Mouse (Mus musculus): ENCODE measurements around the gene Rnf227. TPM values are rescaled to one million over a fixed set of nuclear protein-coding genes. Genes with fewer than 3 reads are reported as not detected.

Gene Rnf227
- polyA plus RNA-seq, 1 experiment: 0.25 TPM

DNA sequence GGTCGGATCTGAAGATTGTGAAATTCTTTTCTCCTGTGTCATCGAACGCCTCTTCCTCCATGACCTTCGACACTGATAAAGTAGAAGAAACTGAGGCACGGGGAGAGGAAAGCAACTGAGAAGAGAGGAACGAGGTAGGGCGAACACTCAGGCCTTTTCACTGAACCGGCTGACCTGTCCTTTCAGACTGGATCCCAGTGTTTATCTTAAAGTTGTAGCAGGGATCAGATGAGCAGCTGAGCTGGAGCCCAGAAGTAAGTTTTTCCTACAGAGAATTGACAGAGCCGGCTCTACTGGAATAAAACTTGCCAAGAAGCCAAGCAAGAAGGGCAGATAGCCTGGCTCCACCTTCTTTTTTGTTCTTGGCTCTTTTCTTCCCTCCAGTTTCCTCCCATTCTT is 30.6 kb downstream of the Rnf227 start:
- Histone ChIP-seq H3K4me1 (ENCODE audit: control insufficient read depth, insufficient read depth, insufficient read length, low read length) (peaks cover 21% of the 10 kb centered on the region), H3K27ac (ENCODE audit: insufficient read depth, low read depth, low read length) (peak overlapping the region; percentile 17; the same call in 1 of the 2 replicates), H3K36me3 (ENCODE audit: control insufficient read depth, insufficient read depth, low read length) (0 out of 2 replicates have a peak, but pooled peaks cover 5% of the 10 kb centered on the region), H3K4me3 (ENCODE audit: low read depth, low read length) (no peak overlapping the region), H3K27me3 (ENCODE audit: control insufficient read depth, insufficient read depth, low read length) (no peaks in the 10 kb centered on the region)
- TF ChIP-seq POLR2A (IDR thresholded peaks at IDR 0.05; ENCODE audit: low read depth, low read length): no peak
- no peak for TF ChIP-seq CTCF (IDR thresholded peaks at IDR 0.05; ENCODE audit: extremely low read depth, insufficient read length, insufficient replicate concordance, low read depth, low read length)
- 34% methylated on average over 9 of the region's 9 CpGs for WGBS

DNA sequence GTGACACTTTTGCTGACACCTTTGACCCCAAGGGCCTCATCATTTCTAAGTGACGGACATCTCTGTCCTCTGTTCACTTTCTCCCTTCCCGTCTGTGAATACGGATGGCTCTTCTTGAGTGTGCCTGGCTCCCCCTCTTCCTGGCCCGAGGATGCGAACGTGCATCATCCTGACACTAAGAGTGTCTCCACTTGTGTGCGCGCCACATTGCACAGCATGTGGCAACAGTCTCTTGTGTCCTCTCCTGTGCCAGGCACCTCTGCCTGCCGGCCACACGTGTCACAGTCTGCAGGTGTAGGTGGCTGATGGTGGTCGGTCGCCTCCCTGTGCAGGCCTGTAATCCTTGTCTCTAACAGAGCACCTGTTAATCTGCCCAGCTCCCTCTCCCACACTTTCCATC is 31.3 kb downstream of the Rnf227 start:
- no peak overlapping the region for H3K27ac ChIP-seq (ENCODE audit: insufficient read depth, low read depth, low read length)
- H3K27me3 ChIP-seq (ENCODE audit: control insufficient read depth, insufficient read depth, low read length): no peaks in the 10 kb centered on the region
- peaks cover 16% of the 10 kb centered on the region for H3K4me1 ChIP-seq (ENCODE audit: control insufficient read depth, insufficient read depth, insufficient read length, low read length)
- 0 out of 2 replicates have a peak, but pooled peaks cover 5% of the 10 kb centered on the region for H3K36me3 ChIP-seq (ENCODE audit: control insufficient read depth, insufficient read depth, low read length)
- 86% methylated on average over 12 of the region's 12 CpGs for WGBS
- no peak overlapping the region for H3K4me3 ChIP-seq (ENCODE audit: low read depth, low read length)
- TF ChIP-seq CTCF (IDR thresholded peaks at IDR 0.05; ENCODE audit: extremely low read depth, insufficient read length, insufficient replicate concordance, low read depth, low read length): no peak
- TF ChIP-seq POLR2A (IDR thresholded peaks at IDR 0.05; ENCODE audit: low read depth, low read length): no peak

DNA sequence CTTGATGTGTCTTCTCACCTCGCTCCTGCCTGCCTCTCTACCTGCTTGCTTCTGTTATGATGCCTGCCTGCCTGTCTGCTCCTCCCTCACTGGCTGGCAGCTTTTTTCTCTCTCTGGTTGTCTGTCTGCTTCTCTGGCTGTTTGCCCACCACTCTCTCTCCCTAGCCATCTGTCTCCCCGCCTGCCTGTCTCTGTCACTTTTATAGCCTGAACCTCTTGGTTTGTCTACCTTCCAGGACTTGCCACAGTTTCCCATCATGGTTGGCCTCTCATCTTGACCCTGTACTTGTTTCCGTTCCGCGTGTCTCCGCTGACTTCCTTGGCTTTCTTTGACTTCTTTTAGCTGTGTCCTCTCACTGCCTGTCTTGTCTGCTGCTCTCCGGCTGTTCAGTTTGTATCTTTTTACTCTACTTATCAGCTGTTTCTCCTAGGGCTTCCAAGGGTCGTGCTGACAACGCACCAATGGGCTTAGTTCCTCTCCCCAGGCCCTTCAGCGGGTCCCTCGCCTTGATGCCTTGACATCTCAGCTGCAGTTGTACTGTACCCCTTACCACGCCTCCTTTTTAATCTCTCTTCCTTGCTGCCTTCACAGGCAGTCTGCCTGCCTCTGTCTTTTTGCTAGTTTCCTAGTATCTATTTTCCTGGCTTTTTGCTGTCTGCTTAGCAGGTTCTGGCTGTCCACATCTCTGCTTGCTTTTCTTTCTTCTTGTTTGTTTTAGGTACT is 32.0 kb downstream of the Rnf227 start:
- Histone ChIP-seq H3K27ac (ENCODE audit: insufficient read depth, low read depth, low read length) (no peak overlapping the region; the same call in 1 of the 2 replicates), H3K4me3 (ENCODE audit: low read depth, low read length) (no peak overlapping the region), H3K27me3 (ENCODE audit: control insufficient read depth, insufficient read depth, low read length) (no peaks in the 10 kb centered on the region), H3K4me1 (ENCODE audit: control insufficient read depth, insufficient read depth, insufficient read length, low read length) (peaks cover 16% of the 10 kb centered on the region), H3K36me3 (ENCODE audit: control insufficient read depth, insufficient read depth, low read length) (0 out of 2 replicates have a peak, but pooled peaks cover 5% of the 10 kb centered on the region)
- 55% methylated on average over 12 of the region's 12 CpGs for WGBS
- TF ChIP-seq POLR2A (IDR thresholded peaks at IDR 0.05; ENCODE audit: low read depth, low read length) (no peak), CTCF (IDR thresholded peaks at IDR 0.05; ENCODE audit: extremely low read depth, insufficient read length, insufficient replicate concordance, low read depth, low read length) (no peak)

DNA sequence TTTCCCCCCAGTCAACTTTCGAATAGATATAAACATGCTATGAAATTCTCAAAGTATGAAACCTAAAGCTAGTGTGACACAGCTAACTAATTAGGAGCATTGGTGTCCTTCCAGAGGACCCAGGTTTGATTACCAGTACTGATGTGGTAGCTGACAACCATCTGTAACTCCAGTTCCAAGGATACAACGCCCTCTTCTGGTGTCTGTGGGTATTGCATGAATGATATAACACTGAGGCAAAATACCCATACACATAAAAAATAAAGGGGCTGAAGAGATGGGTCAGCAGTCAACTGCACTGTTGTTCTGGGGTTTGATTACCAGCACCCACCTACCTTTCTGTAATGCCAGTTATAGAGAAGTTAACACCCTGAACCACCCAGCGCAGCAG is 32.5 kb downstream of the Rnf227 start:
- peaks cover 20% of the 10 kb centered on the region for H3K4me1 ChIP-seq (ENCODE audit: control insufficient read depth, insufficient read depth, insufficient read length, low read length)
- H3K27me3 ChIP-seq (ENCODE audit: control insufficient read depth, insufficient read depth, low read length): no peaks in the 10 kb centered on the region
- 0 out of 2 replicates have a peak, but pooled peaks cover 5% of the 10 kb centered on the region for H3K36me3 ChIP-seq (ENCODE audit: control insufficient read depth, insufficient read depth, low read length)
- H3K4me3 ChIP-seq (ENCODE audit: low read depth, low read length): no peak overlapping the region
- WGBS: 66% methylated on average over 3 of the region's 3 CpGs
- no peak overlapping the region for H3K27ac ChIP-seq (ENCODE audit: insufficient read depth, low read depth, low read length)
- TF ChIP-seq POLR2A (IDR thresholded peaks at IDR 0.05; ENCODE audit: low read depth, low read length): no peak

DNA sequence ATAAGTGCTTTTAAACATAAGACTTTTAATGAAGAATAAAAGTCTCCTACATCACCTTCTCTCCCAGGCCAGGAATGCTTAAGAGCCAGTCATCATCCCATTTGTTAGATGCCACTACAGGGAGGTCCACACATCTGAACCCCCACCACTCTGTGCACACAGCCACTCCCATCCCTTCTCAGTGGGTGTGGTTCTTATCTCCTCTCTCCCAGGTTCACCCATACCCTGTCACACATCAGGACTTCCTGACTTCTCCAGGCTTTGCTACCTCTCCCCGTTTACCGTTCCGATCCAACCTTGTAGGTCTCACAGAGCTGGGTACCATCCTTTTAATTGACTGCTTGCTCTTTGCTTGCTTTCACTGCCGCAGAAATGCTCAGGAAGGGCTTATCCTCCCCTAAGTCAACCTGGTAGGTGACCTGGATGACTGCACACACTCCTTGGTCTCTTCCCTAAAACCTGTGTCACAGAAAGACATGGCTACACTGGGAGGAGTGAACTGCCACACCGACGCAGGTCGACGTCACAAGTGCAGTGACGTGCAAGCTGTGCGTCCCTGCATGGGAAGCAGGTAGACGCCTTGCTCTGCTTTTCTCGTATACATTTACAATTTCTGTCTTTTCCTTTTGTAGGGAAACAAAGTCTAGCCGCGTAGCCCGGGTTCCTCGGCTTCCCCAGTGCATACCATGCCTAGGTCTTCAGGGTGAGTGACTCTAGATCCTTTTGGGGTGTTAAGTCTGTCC is 33.1 kb downstream of the Rnf227 start:
- no peak for TF ChIP-seq CTCF (IDR thresholded peaks at IDR 0.05; ENCODE audit: extremely low read depth, insufficient read length, insufficient replicate concordance, low read depth, low read length)
- no peak for TF ChIP-seq POLR2A (IDR thresholded peaks at IDR 0.05; ENCODE audit: low read depth, low read length)
- Histone ChIP-seq H3K4me1 (ENCODE audit: control insufficient read depth, insufficient read depth, insufficient read length, low read length) (peaks cover 16% of the 10 kb centered on the region), H3K27ac (ENCODE audit: insufficient read depth, low read depth, low read length) (no peak overlapping the region), H3K4me3 (ENCODE audit: low read depth, low read length) (no peak overlapping the region), H3K27me3 (ENCODE audit: control insufficient read depth, insufficient read depth, low read length) (no peaks in the 10 kb centered on the region), H3K36me3 (ENCODE audit: control insufficient read depth, insufficient read depth, low read length) (0 out of 2 replicates have a peak, but pooled peaks cover 5% of the 10 kb centered on the region)
- 88% methylated on average over 16 of the region's 16 CpGs for WGBS

DNA sequence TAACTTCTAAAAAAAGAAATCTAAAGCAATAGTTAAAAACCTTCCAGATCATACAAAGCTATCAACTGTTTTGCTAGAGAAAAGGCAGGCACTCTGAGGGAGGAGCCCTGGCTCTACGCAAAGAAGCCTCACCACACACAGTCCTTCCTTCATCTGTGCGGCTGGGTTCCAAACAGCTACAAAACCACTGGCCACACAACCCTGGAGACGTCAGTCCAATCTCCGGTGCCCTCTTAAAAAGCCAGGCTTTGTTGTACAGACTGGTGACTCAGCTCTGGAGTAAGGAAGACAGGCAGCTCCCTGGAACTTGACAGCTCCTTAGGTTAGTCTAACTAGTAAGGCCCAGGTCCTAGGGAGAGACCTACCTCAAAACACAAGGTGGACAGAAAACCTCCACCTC is 35.4 kb downstream of the Rnf227 start:
- H3K36me3 ChIP-seq (ENCODE audit: control insufficient read depth, insufficient read depth, low read length): 0 out of 2 replicates have a peak, but pooled peaks cover 5% of the 10 kb centered on the region
- no peak overlapping the region for H3K27ac ChIP-seq (ENCODE audit: insufficient read depth, low read depth, low read length)
- no peaks in the 10 kb centered on the region for H3K27me3 ChIP-seq (ENCODE audit: control insufficient read depth, insufficient read depth, low read length)
- peaks cover 16% of the 10 kb centered on the region for H3K4me1 ChIP-seq (ENCODE audit: control insufficient read depth, insufficient read depth, insufficient read length, low read length)
- TF ChIP-seq CTCF (IDR thresholded peaks at IDR 0.05; ENCODE audit: extremely low read depth, insufficient read length, insufficient replicate concordance, low read depth, low read length): no peak
- TF ChIP-seq POLR2A (IDR thresholded peaks at IDR 0.05; ENCODE audit: low read depth, low read length): no peak
- no peak overlapping the region for H3K4me3 ChIP-seq (ENCODE audit: low read depth, low read length)
- 89% methylated on average over 4 of the region's 4 CpGs for WGBS

DNA sequence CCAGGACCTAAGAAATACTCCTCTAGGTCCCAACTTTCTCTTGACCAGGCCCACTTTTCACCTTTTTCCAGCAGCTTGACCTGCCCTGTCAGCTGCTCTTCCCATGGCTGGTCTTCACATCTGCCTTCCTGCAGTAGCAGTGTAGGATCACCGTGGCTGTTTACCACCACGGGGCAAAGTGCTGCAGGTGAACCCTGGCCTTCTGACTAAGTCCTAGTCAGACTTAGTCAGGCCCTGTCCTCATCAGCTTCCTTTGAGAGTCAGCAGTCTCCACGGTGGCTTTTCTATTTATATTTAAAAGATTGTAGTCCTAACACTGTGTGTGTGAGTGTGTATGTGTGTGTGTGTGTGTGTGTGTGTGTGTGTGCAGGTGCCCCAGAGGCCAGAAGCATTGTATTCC is 37.5 kb downstream of the Rnf227 start:
- Histone ChIP-seq H3K4me3 (ENCODE audit: low read depth, low read length) (peak overlapping the region; percentile 36; the same call in 1 of the 2 replicates), H3K27me3 (ENCODE audit: control insufficient read depth, insufficient read depth, low read length) (no peaks in the 10 kb centered on the region), H3K36me3 (ENCODE audit: control insufficient read depth, insufficient read depth, low read length) (0 out of 2 replicates have a peak, but pooled peaks cover 5% of the 10 kb centered on the region), H3K4me1 (ENCODE audit: control insufficient read depth, insufficient read depth, insufficient read length, low read length) (peaks cover 14% of the 10 kb centered on the region), H3K27ac (ENCODE audit: insufficient read depth, low read depth, low read length) (peak overlapping the region; percentile 92)
- WGBS: 19% methylated on average over 3 of the region's 3 CpGs
- TF ChIP-seq POLR2A (IDR thresholded peaks at IDR 0.05; ENCODE audit: low read depth, low read length) (no peak; the same call in 1 of the 2 replicates), CTCF (IDR thresholded peaks at IDR 0.05; ENCODE audit: extremely low read depth, insufficient read length, insufficient replicate concordance, low read depth, low read length) (no peak)

All from small intestine, adult 2 months (tissue).